Mouse (Mus musculus): ENCODE measurements around the gene Palld.

Palld gene

DNA sequence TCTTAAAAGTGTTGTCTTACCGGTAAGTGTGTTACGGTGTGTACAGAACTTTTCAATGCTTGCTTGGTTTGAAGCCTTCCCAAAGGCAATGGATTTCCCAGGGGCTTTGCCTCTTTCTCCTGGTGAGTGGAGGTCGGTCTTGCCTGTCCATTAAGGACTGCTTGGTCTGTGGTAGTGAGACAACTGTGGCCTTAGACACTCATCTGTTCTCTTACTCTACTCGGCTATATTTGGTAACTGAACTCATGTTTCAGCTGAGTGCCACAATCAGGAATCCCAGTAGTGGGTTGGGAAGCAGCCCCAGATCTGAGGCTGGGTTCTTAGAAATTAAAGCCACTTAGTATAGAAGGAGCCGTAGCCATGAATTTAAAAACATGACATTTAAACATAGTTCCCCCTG lies at the start of gene Palld:
TSS of gene Palld (minus strand) at position 170 of the 400 bp plus-strand sequence.
- peak; percentile 32 to 56 for DNase-seq (ENCODE audit: low spot score in 2 of 2)

DNA sequence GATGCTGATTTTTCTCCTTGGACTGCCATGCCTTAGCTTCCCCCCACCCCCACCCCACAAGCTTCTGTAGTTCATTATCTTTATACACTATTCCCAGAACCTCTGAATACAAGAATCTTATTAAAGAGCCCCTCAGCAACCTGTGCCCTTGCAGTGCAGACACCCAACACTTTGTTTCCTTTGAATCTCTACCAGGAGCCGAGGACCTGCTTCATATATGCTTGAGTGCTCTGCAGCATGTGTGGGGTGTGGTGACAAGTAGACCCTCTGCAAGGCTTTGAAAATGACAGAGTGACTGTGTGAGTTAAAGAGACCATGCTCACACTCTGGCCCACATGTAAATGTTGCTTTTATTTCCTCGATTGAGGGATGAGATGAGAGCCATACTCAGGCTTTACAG lies 35.1 kb upstream of the Palld start:
- DNase-seq (ENCODE audit: low spot score in 2 of 2), result no peak

DNA sequence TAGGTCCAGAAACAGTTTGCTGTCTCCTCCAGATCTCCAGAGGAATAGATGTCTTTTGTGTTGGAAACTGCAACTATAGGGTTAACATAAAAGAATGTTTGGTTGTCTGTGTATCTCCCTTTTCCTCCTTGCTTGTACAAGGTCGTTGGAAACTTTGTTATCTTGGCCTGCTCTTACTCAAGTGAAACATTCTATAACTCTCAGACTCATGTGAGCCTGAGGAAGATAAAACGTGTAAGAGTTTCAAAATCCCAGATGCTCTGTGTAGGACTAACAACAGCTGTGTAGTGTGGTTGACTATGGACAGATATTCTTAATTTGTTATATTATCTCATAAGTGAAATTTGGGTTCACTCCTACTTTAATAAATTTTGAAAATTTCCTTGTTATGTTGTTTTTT lies 30.8 kb upstream of the Palld start:
- DNase-seq (ENCODE audit: low spot score in 2 of 2), result no peak

DNA sequence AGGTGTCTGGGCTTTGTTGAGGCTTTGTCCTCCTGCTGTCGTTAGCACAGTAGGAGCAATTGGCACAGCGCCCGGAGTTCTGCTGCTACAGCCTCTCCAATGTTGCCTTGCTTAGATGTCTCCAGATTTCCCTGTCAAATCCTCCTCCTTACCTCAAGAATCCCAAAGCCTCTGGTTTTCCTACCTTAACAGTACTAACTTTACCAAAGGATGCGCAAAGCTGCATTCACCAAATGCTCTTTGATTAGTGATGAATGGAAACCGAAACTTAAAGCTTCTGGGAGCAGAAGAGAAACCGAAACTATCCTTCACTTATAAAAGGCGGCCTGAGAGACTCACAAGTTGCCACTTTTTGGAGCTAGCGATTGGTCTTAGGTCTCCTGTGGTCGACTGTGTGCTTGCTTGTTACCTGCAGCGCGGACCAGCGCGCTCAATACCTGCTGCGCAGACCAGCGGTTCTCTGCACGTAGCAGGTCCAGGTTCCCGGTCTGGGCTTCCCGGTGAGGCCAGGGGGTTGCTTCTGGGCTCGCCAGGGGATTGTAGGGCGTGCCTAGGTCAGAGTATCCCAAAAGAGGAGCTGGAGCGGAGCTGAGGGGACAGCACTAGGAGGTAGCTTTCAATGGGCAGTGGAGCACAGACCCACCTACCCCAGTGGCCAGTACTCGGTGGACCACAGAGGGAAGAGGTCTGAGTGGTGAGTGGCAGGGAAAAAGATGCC lies 25.4 kb upstream of the Palld start, which contains the start of gene Ddx60:
TSS of gene Ddx60 (plus strand) at position 311 of the 718 bp plus-strand sequence.
- peak; percentile 73 to 83 for DNase-seq (ENCODE audit: low spot score in 2 of 2)

DNA sequence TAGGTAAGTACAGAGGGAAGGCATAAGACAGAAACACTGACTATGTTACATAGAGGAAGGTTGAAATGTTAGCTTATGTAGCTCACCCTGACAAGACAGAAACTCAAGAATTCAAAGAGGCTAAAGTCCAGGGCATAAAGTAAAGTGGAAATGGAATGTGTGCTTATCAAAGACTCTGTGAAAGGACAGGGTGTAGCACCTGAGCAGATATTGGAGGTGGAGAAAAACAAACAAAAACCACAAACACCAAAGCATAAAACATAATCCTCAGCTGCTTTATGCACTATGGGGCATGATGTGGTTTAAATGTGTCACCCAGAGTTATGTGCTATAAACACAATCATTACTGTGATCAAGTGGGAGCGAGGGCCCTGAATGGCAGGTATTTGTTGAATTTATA lies 22.0 kb upstream of the Palld start:
- DNase-seq (ENCODE audit: low spot score in 2 of 2), result no peak

DNA sequence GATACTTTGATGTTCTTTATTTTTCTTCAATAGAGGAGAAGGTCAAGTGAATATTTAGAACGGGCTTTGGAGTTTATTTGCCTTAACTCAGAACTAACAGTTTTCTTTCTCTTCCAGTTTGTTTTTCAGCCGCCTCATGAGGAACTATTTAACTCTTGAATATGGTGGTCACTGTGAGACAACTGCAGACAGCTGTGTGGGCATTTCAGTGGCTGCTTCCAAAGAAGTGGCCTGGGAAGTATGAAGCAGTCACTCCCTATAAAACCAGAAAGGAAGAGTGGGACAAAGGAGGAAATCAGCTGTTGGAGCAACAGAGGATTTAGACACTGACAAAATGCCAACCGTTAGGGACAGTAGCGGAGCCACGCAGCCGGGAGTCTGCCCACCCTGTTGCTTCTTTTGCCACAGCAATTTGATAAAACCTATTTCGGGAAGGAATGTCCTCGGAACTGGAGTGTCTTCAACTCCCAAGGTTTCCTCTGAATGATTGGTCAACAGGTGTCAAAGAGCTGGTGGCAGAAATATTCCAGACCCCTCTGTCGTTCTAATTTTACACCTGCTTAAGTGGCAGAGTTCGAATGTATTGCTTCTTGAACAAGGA lies 19.1 kb upstream of the Palld start:
- DNase-seq (ENCODE audit: low spot score in 2 of 2), result peak; percentile 44 to 54

DNA sequence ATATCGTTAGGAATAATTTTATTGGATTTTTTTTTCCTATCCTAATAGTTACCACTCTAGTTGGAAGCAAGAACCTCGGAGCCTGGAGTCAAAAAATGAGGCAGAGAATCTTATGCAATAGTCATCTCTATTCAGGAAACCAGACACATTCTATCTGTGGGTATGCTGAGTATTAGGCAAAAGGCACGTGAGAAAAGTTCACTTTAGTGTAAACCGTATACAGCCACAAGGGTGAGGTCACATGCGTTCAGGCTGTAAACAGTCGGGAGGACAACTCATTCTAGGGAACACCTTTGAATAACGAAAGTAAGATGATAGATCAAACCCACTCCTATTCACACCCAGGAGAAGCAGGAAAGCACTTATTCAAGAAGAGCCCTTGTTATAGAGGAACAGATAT lies 17.9 kb upstream of the Palld start:
- no peak for DNase-seq (ENCODE audit: low spot score in 2 of 2)

DNA sequence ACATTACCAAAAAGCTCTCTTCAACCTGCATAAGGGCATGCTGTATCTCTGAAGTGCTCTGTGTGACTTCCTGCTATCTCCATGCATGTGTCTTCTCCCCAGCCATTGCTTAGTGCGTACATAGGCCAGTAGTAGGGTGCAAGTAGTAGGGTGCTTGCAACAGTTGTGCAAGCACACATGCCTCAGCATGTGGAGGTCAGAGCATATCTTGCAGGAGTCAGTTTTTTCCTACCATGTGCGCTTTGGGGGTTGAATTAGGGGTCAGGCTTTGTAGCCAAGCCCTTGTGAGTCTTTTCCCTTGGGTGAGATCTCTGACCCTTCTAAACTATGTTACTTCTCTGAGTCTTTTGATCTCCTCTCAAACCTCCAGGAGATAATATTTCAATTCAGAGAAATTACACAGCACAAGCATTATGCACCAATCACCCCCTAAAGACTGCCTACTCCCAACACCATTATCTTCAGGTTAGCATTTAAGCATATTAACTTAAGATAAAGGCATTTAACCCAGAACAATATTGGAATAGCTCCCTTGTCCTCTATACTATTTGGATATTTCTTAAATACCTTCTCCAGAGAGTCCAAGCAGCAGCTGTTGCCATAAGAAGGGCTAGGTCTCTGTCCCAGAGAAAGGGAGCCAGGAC lies 16.8 kb upstream of the Palld start:
- no peak for DNase-seq (ENCODE audit: low spot score in 2 of 2)

DNA sequence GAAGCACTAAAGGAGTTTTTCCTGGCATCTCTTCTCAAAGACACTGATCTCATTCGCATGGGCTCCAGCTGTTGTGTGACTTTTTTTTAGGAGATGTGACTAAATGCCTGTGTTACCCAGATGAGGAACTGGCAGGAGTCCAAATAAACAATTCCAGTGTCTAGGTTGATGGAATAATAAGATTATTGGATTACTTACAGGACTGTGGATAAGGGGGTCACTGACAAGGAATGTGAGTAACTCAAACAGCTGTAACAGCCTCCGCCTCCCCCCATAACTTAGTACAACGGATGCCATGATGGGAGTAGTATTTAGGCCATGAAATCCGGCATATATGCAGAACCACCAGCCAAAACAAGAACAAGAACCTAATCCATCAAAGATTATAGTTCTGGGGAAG lies 14.8 kb upstream of the Palld start:
- DNase-seq (ENCODE audit: low spot score in 2 of 2), result no peak

DNA sequence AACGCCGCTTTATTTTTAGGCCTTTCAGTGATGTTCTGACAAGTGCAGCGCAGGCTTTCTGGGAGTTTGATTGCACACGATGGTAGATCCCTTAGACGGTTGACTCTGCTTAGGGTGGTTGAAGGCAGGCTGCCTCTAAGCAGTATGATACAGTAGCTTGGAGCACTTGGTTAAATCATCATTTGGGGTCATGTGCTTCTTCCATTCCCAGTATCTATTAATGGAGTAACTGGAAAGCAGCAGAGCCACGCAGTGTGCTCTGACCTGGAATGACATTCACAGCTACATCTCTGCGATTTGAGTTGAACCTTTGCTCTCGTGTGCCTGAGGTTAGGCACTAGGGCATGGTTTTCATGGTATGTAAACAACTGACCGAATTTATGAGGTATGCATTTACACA lies 11.5 kb upstream of the Palld start:
- DNase-seq (ENCODE audit: low spot score in 2 of 2), result peak in 1 of 2 experiments; percentile 38

DNA sequence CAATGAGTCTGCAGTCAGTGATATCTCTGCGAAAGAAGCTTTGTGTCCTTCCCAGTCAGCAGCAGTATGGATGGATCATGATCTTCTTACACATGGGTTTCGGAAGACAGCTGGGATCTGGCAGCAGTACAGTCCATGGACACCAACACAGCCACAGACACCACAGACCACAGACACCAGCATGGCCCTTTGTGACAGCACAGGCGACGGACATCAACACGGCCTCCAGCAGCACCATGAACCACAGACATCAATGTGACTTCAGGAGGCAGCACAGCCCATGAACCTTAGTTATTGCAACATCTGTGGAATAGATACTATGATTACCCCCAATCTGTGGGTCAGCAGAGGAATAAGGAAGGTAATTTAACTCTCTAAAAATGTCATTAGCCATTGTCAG lies 10.3 kb upstream of the Palld start:
- DNase-seq (ENCODE audit: low spot score in 2 of 2), result no peak

DNA sequence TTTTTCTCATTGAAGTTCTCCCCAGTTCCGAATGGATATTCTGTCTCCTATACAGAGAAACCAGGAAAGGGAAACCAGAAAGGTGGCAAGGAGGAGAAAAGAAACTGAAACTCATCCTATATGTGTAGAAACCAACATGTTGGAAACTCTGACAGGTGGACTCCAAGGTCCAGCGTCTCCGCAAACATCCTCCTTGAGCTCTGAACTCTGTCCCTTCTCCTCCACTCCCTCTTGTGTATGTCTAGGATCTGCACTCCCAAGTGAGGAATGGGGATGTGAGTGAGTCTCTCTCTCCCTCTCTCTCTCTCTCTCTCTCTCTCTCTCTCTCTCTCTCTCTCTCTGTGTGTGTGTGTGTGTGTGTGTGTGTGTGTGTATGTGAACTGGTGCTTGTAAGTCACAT lies 6.8 kb upstream of the Palld start:
- DNase-seq (ENCODE audit: low spot score in 2 of 2), result no peak

DNA sequence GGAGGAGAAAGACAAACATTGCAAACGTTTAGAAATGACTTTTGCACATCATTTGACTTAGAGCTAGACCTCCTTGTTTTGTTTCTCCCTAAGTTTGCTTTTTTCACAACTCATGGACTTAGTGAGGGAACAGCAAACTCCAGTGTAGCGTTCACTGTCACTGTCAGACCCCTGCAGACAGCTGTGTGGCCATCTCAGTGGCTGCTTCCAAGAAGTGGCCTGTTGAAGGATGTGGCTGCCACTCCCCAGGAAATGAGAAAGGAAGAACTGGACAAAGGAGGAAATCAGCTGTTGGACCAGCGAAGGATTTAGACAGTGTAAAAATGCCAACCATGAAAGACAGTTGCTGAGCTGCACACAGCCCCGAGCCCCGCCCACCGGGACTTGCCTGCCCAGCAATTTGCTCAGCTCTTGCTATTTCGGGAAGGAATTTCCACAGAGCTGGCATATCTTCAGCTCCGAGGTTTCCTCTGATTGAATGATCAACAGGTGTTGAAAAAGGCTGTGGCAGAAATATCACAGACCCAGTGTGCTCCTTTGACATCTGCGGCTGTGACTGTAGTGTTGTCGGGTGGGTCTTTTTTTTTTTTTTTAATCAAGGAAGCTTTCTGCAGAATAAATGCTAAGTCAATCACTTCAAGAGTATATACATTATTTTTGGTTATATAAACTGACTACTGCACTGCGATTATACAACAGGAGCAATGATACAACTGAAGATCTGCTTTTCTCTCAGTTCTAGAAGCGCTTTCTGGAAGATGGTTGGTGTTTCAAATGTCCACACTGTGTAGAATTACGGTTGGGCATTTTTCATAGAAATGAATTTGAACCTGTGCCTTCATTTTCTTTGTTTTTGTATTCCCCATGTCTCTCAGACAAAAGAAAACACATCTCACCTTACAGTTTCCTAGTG lies 6.1 kb upstream of the Palld start:
- DNase-seq (ENCODE audit: low spot score in 2 of 2), result peak; percentile 79 to 83

DNA sequence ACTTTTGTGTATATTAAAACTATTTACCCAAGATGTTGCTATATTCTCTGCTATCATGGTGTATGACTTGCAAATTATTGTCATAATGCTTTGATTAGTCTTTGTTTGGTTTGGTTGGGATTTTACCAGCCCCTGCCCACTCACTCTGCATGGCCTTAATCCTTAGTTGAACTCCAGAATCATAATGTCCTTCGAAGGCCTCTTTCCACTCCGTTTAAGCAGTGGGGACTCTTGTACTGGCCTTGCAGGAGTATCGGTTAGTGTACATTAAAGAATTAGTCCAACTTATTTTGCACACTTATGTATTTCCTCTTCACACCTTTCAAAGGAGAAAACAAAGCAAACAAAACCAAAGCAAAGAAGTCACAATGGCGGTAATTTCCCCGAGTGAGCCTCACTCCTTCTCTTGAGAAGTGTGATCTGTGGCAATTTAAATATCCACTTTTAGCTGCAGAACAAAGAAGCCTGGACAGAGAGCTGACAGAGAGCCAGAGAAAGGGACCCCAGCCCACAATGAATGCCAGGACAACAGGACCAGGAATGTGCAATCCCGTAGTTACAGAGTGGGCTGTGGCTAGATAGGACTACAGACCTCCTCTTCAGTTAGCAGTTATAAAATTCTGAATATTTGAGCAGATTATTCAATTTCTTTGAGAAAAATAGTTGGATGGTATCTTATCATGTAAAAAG lies 1.3 kb downstream of the Palld start:
- DNase-seq (ENCODE audit: low spot score in 2 of 2), result no peak

DNA sequence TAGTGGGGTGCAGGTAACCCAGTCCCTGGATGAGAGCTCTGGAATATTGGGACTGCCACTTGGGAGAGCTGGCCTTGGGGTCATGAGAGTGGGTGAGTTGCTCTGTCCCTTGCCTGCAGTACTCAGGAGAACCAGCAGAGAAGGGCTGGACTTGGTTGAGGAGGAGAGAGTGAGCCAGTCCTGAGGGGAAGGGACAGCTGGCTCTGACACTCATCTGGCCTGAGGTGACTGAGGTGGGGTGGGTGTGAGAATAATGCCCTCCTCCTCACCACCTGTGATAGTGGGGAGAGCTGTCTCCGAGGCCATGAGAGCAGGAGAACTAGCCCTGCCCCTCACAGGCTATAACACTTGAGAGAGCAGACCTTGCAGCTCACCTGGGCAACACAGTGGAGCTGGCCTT lies 5.1 kb downstream of the Palld start:
- DNase-seq (ENCODE audit: low spot score in 2 of 2), result no peak

DNA sequence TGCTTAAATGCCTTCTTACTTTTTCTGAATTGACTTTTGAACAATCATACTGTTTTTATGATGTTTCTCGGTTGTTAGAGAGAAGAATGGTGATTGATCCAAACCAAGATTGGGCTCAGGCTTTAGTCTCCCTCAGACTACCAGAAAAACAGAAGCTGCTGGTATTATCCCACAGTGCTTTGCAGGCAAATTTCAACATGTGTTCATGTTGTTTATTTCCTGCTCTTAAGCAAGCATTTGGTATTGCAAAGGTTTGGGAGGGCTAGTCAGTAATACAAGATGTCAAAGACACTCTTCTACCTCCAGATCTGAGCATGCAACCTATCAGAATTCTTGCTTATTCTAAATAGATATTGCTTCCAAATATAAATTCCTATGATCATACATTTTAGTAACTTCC lies 5.7 kb downstream of the Palld start:
- no peak for DNase-seq (ENCODE audit: low spot score in 2 of 2)

DNA sequence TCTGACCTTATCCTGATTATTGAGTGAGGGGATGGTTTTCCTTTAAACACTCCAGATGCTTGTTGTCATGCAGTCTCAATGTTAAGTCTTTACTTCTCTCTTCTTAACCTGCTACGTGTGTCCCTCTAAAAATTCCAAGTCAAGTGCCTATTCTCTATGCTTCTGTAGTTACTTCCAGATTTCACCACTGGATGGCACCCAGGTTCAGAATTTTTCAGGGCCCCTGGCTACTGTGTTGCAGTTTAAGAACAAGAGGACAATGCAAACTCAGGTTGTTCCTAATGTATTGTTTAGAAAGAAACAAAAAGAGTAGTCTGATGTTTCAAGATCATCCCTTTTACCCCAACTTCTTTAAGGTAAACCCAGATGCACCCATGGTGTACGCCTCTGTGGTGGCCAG lies 8.4 kb downstream of the Palld start:
- DNase-seq (ENCODE audit: low spot score in 2 of 2), result peak in 1 of 2 experiments; percentile 63

DNA sequence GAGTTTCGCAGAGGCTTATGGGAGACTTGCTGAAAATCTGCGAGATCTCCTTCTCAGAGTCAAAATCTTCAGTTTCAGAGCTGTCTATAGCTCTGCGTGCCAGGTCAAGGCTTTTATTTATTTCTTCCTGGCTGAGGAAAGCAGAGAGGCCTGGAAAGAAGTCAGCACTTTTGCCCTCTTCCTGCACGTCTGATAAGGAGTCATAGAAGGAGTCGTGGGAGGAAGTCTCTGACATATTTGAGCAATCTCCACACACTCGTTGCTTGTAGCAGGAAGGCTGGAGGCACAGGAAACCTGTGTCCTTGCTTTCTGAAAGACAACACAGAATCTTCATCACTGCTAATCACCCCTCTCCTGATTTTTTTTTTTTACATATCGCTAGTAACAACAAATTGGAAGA lies 24.9 kb downstream of the Palld start:
- DNase-seq (ENCODE audit: low spot score in 2 of 2), result no peak

DNA sequence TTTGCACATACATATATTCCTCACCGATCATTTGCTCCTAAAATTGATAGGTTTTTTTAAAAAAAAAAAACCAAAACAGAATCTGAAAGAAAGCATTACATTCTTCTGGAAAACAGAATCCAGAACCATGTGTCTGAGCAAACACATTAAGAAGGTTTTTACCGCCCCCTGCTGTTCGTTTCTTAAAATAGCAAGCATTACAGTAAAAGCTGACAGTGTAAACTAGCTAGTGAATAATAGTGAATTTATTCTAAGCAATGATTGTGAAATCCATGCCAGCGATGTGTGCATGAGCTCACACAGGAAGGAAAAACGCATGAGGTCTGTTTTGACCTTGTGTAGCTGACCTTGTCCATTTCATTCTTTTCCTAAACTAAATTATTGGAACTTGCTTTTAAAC lies 27.2 kb downstream of the Palld start:
- peak in 1 of 2 experiments; percentile 49 for DNase-seq (ENCODE audit: low spot score in 2 of 2)

DNA sequence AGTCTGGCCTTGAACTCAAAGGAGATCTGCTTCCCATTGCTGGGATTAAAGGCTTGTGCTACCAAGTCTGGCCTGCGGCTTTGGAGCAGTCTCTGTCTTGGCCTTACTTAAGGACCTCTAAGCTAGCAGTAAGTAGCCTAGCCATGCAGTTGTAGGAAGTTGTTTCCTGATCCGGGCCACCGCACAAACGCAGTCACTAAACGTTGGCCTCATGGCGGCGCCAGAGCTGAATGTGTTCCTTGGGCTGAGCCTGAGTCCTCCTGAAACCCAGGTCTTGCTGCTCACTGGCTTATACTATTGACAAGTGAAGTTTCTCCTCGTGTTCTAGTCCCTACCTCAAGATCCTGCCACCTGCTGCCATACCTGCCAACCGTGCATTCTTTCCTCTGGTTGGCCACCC lies 28.5 kb downstream of the Palld start:
- DNase-seq (ENCODE audit: low spot score in 2 of 2), result no peak

DNA sequence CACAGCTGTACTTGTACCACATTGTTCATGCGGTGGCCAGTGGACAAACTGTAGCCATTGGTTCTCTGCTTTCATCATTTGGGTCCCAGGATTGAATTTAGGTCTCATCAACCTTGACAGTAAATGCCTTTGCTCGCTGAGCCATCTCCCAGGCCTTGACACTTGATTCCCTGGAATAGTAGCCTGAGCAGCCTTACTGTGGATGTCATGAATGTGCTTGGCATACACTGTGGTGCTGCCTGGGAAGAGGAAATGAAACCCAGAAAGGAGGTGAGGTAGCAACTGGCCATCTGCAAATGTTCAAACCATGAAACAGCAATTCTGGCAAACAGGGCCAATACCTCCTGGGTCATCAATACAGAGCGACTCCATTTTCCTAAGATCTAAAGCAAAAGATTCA lies 34.0 kb downstream of the Palld start:
- no peak for DNase-seq (ENCODE audit: low spot score in 2 of 2)

DNA sequence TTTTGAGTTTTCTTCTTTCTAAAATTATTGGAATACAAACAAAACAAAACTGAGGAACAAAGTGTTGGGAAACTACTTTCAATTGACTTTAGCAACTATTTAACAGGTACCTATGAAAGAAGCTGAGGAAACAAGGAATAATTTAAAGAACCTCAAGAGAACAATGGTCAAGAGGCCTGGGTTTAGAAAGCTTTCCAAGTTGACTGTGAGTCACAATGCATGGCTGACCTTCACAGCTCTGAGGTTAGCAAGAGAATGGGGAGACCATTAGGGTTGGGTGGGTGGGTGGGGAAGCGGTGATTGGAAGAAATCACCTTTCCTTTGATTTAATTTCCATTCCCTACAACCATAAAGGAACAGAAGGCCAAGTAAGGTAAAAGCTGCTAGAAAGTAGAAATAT lies 35.6 kb downstream of the Palld start:
- DNase-seq (ENCODE audit: low spot score in 2 of 2), result no peak
